Mouse (Mus musculus) ES-E14 (cell line): ENCODE results near the gene Tmem239.

Source experiments
- HCFC1 ChIP-seq: IDR thresholded peaks from 2 replicates; pipeline ENCODE4 v1.6.1; 2012; ENCODE audit warnings: low read length, inconsistent platforms, borderline replicate concordance; ENCODE audit not compliant: insufficient read depth
- MAFK ChIP-seq: IDR thresholded peaks from 2 replicates; pipeline ENCODE4 v1.6.1; 2014; ENCODE audit warnings: mild to moderate bottlenecking, low read depth, low read length, inconsistent platforms; ENCODE audit not compliant: insufficient read depth
- ZC3H11A ChIP-seq: IDR thresholded peaks from 2 replicates; pipeline ENCODE4 v1.6.1; 2012; ENCODE audit warnings: low read depth, mild to moderate bottlenecking, inconsistent platforms, low read length, borderline replicate concordance
- ZNF384 ChIP-seq: IDR thresholded peaks from 2 replicates; pipeline ENCODE4 v1.6.1; 2012; ENCODE audit warnings: low read depth, low read length, inconsistent platforms

GRCm38 (mm10) chr2:130404939-130405338 lies 1.3 kb upstream of the Tmem239 start, which contains the start of the genes Gm28372 and 1700020A23Rik:
- no peak for TF ChIP-seq ZC3H11A
- no peak for TF ChIP-seq ZNF384
- TF ChIP-seq HCFC1: no peak
- TF ChIP-seq MAFK: no peak
